Mouse (Mus musculus): ENCODE data around the gene Ttc28.

The Ttc28 gene

GRCm38 (mm10) chr5:111159628-111160321, 280.2 kb downstream of the Ttc28 start:
- DNase-seq (ENCODE audit: low read depth in 2 of 2, low spot score in 2 of 2), result peak in 1 of 2 experiments; percentile 52

- DNase-seq (ENCODE audit: low read depth in 2 of 2, low spot score in 2 of 2), result no peak
Measured at GRCm38 (mm10) chr5:111161146-111161930, 281.7 kb downstream of the Ttc28 start.

GRCm38 (mm10) chr5:111162857-111163256, 283.3 kb downstream of the Ttc28 start:
- DNase-seq (ENCODE audit: low read depth in 2 of 2, low spot score in 2 of 2), result no peak

- no peak for DNase-seq (ENCODE audit: low read depth in 2 of 2, low spot score in 2 of 2)
Measured at GRCm38 (mm10) chr5:111163377-111163776, 283.8 kb downstream of the Ttc28 start.

- no peak for DNase-seq (ENCODE audit: low read depth in 2 of 2, low spot score in 2 of 2)
Measured at GRCm38 (mm10) chr5:111164348-111164920, 284.8 kb downstream of the Ttc28 start.

- DNase-seq (ENCODE audit: low read depth in 2 of 2, low spot score in 2 of 2), result no peak
Measured at GRCm38 (mm10) chr5:111170383-111170782, 290.8 kb downstream of the Ttc28 start.

- DNase-seq (ENCODE audit: low read depth in 2 of 2, low spot score in 2 of 2), result no peak
Measured at GRCm38 (mm10) chr5:111175410-111175809, 295.8 kb downstream of the Ttc28 start.

GRCm38 (mm10) chr5:111175842-111176241, 296.2 kb downstream of the Ttc28 start:
- no peak for DNase-seq (ENCODE audit: low read depth in 2 of 2, low spot score in 2 of 2)

- DNase-seq (ENCODE audit: low read depth in 2 of 2, low spot score in 2 of 2), result peak; percentile 37 to 39
Measured at GRCm38 (mm10) chr5:111176441-111176840, 296.8 kb downstream of the Ttc28 start.

- peak; percentile 88 for DNase-seq (ENCODE audit: low read depth in 2 of 2, low spot score in 2 of 2)
Measured at GRCm38 (mm10) chr5:111178324-111179076, 298.9 kb downstream of the Ttc28 start.

- no peak for DNase-seq (ENCODE audit: low read depth in 2 of 2, low spot score in 2 of 2)
Measured at GRCm38 (mm10) chr5:111179651-111180050, 300.0 kb downstream of the Ttc28 start.

- DNase-seq (ENCODE audit: low read depth in 2 of 2, low spot score in 2 of 2), result no peak
Measured at GRCm38 (mm10) chr5:111180091-111181053, 300.8 kb downstream of the Ttc28 start.

- DNase-seq (ENCODE audit: low read depth in 2 of 2, low spot score in 2 of 2), result no peak
Measured at GRCm38 (mm10) chr5:111181204-111181912, 301.8 kb downstream of the Ttc28 start.

GRCm38 (mm10) chr5:111186600-111186999, 307.0 kb downstream of the Ttc28 start:
- DNase-seq (ENCODE audit: low read depth in 2 of 2, low spot score in 2 of 2), result no peak

GRCm38 (mm10) chr5:111191972-111192371, 312.4 kb downstream of the Ttc28 start:
- DNase-seq (ENCODE audit: low read depth in 2 of 2, low spot score in 2 of 2), result no peak

- DNase-seq (ENCODE audit: low read depth in 2 of 2, low spot score in 2 of 2), result no peak
Measured at GRCm38 (mm10) chr5:111194829-111195228, 315.2 kb downstream of the Ttc28 start.

GRCm38 (mm10) chr5:111195488-111196485, 316.2 kb downstream of the Ttc28 start:
- DNase-seq (ENCODE audit: low read depth in 2 of 2, low spot score in 2 of 2), result peak; percentile 31 to 43

GRCm38 (mm10) chr5:111197727-111198126, 318.1 kb downstream of the Ttc28 start:
- DNase-seq (ENCODE audit: low read depth in 2 of 2, low spot score in 2 of 2), result no peak

Measured in CD8-positive naive resting alpha-beta T cell, adult 2 months (primary cell).